Mouse (Mus musculus) liver, postnatal 0 days (tissue): ENCODE measurements at regions not wholly inside any gene's neighbourhood (a gene's known extent, or its start where the extent isn't known, plus 50 kb on each side); places are given as distances from the start of the nearest gene placed in this dataset.

Experiments used
- ATAC-seq: fragments of 200-750 bp; cut with Nextera tagmentation; 2 replicates; pipeline ENCODE4 v1.8.0; 2017; ENCODE audit warnings: mild to moderate bottlenecking, moderate library complexity
- DNase-seq: peaks from one replicate; pipeline ENCODE4 v3.0.0-alpha.2; 2016
- H3K27ac ChIP-seq: fragments of 300-500 bp; sonication (generic); 2 replicates; pipeline ENCODE4 v1.5.1; 2014; ENCODE audit warnings: antibody characterized with exemption, moderate library complexity, mild to moderate bottlenecking, low read depth
- H3K27me3 ChIP-seq: fragments of 300-500 bp; sonication (generic); 2 replicates; pipeline ENCODE4 v1.6.1; 2014; ENCODE audit warnings: low read length, control low read depth, mixed read lengths; ENCODE audit not compliant: insufficient read depth
- H3K36me3 ChIP-seq: fragments of 300-500 bp; sonication (generic); replicated peaks from 2 replicates; pipeline ENCODE4 v1.6.1; 2014; ENCODE audit warnings: mild to moderate bottlenecking, control low read depth, low read length, moderate library complexity, mixed read lengths; ENCODE audit not compliant: insufficient read depth
- H3K4me1 ChIP-seq: fragments of 300-500 bp; sonication (generic); 2 replicates; pipeline ENCODE4 v1.6.1; 2014; ENCODE audit warnings: antibody characterized with exemption, mild to moderate bottlenecking, control low read depth; ENCODE audit not compliant: insufficient read depth
- H3K4me2 ChIP-seq: fragments of 300-500 bp; sonication (generic); 2 replicates; pipeline ENCODE4 v1.6.1; 2014; ENCODE audit warnings: low read depth, mild to moderate bottlenecking, low read length, moderate library complexity, mixed read lengths
- H3K4me3 ChIP-seq: fragments of 300-500 bp; sonication (generic); 2 replicates; pipeline ENCODE4 v1.5.1; 2014; ENCODE audit warnings: low read depth, low read length
- H3K9ac ChIP-seq: fragments of 300-500 bp; sonication (generic); replicated peaks from 2 replicates; pipeline ENCODE4 v1.6.1; 2014; ENCODE audit warnings: mild to moderate bottlenecking, moderate library complexity
- H3K9me3 ChIP-seq: fragments of 300-500 bp; sonication (generic); 2 replicates; pipeline ENCODE4 v1.6.1; 2016; ENCODE audit warnings: mild to moderate bottlenecking, control low read depth, low read length, mixed read lengths
- CTCF ChIP-seq: sonication (generic); IDR thresholded peaks from 2 replicates; pipeline ENCODE4 v1.5.1; 2016; ENCODE audit warnings: antibody characterized with exemption, low read depth
- EP300 ChIP-seq: IDR thresholded peaks from 2 replicates; pipeline ENCODE4 v1.6.1; 2016; ENCODE audit warnings: antibody characterized with exemption, low read depth, mild to moderate bottlenecking
- WGBS: fragments of 180-500 bp; shearing (Covaris S2); extraction: QIAGEN DNeasy Blood & Tissue Kit; methylation state at CpG from one replicate; pipeline ENCODE4 v1.1.7; 2014; ENCODE audit not compliant: insufficient replicate concordance; 5-methylcytosine and 5-hydroxymethylcytosine counted together

DNA sequence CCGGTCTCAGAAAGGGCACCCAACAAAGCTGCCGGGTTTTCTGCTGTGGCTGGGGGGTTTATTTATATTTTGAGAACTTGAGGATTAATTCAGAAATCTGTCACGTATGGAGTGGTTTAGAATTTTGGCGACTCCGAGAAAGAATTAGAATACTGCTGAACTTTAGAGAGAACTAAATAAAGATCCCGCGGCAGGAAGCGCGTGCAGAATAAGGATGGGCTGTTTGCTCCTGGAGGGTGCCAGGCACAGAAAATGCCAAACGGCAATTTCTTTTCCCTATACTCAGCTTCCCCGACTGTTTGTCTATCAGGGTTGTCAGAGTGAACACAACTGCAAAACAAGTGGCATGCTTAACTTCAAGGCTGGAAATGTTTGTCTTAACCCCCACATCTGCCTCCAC, 163.7 kb downstream of the Stk31 start:
- TF ChIP-seq CTCF (no peak), EP300 (no peak)
- H3K9ac ChIP-seq, result no peak overlapping the region
- 77% methylated on average over 11 of the region's 11 CpGs for WGBS
- no peak overlapping the region for H3K27ac ChIP-seq
- H3K4me3 ChIP-seq, result no peak overlapping the region
- ATAC-seq (no peak), DNase-seq (no peak)
- no peaks in the 10 kb centered on the region for H3K36me3 ChIP-seq
- no peaks in the 10 kb centered on the region for H3K27me3 ChIP-seq
- no peaks in the 10 kb centered on the region for H3K9me3 ChIP-seq
- no peaks in the 10 kb centered on the region for H3K4me1 ChIP-seq
- H3K4me2 ChIP-seq, result no peak overlapping the region

DNA sequence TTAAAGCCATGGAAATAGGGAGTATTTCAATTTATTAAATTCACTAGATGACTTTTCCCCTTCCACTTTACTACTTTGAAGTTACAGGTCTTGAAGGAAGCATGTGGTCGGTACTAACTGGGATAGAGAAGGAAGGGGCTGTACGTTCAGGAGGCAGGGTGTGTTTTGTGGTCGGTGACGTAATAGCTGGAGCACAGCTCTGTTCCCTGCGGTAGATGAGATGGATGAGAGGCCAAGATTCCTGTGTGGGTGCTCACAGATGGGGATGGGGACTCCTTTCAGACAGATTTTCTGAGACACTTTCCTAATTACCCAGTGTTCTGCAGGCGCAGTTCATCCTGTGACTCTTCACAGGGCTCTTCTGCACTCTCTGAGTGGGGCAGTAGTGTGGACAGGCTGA, 182.9 kb downstream of the Stk31 start:
- DNase-seq, result no peak
- Histone ChIP-seq H3K4me1 (no peaks in the 10 kb centered on the region), H3K4me3 (no peak overlapping the region), H3K4me2 (no peak overlapping the region), H3K27me3 (no peaks in the 10 kb centered on the region), H3K9ac (no peak overlapping the region), H3K27ac (no peak overlapping the region), H3K36me3 (no peaks in the 10 kb centered on the region), H3K9me3 (no peaks in the 10 kb centered on the region)
- TF ChIP-seq CTCF, result no peak
- no peak for TF ChIP-seq EP300
- WGBS, result 37% methylated on average over 6 of the region's 6 CpGs
- no peak for ATAC-seq

DNA sequence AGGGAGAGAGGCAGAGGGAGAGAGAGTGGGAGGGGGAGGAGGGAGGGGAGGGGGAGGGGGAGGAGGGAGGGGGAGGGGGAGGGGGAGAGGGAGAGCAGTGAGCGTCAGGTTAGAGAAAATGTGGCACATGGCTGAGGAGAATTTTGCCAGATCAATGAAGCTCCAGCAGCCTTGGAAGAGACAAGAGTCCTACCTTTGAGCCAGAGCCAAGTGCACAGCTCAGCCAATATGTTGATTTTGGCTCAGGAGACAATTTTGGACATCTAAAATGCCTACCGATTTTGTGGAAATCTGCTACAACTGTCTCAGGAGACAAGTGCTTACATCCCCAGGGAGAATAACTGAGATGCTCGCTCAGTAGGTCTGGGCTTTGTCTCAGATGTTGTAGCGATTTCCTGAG, 184.3 kb downstream of the Stk31 start:
- ATAC-seq (no peak), DNase-seq (no peak)
- no peak for TF ChIP-seq CTCF
- no peak for TF ChIP-seq EP300
- Histone ChIP-seq H3K27ac (no peak overlapping the region), H3K27me3 (no peaks in the 10 kb centered on the region), H3K4me2 (no peak overlapping the region), H3K9me3 (no peaks in the 10 kb centered on the region), H3K36me3 (no peaks in the 10 kb centered on the region), H3K4me3 (no peak overlapping the region), H3K4me1 (no peaks in the 10 kb centered on the region), H3K9ac (no peak overlapping the region)
- 51% methylated on average over 4 of the region's 4 CpGs for WGBS

DNA sequence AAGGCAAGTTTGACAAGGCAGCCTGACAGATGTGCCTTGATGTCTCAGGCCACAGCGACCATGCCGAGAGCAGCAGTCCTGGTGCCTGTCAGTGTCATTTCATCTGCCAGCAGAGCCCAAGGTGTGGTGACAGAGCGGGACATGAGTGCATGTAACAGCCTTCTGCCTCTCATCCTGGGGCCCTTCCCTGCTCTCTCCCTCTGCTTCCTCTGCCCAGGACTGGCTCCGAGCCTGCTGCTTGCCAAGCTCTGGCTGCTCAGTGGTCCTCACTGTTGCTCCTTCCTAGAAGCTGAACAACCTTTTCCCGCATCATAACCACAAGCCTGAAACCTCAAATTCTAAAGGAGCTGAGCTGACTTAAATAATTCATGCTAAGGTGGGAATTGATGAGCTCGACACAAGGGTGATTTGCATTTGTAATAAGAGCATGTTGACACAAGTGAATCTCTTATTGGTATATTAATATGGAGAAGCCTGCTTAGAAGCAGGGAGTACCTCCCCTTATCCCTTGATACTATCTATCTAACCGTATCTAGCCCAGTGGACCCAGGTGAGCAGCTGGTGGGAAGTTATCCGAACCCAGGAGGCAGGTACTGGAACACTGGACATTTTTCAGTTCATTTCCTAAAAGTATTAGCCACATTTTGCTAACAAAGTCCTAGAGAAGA, 186.8 kb downstream of the Stk31 start:
- H3K9me3 ChIP-seq, result no peaks in the 10 kb centered on the region
- no peak overlapping the region for H3K4me2 ChIP-seq
- DNase-seq (no peak), ATAC-seq (no peak)
- no peaks in the 10 kb centered on the region for H3K4me1 ChIP-seq
- TF ChIP-seq CTCF (no peak), EP300 (no peak)
- no peak overlapping the region for H3K9ac ChIP-seq
- H3K4me3 ChIP-seq, result no peak overlapping the region
- H3K27ac ChIP-seq, result no peak overlapping the region
- 60% methylated on average over 8 of the region's 8 CpGs for WGBS
- no peaks in the 10 kb centered on the region for H3K27me3 ChIP-seq
- no peaks in the 10 kb centered on the region for H3K36me3 ChIP-seq

DNA sequence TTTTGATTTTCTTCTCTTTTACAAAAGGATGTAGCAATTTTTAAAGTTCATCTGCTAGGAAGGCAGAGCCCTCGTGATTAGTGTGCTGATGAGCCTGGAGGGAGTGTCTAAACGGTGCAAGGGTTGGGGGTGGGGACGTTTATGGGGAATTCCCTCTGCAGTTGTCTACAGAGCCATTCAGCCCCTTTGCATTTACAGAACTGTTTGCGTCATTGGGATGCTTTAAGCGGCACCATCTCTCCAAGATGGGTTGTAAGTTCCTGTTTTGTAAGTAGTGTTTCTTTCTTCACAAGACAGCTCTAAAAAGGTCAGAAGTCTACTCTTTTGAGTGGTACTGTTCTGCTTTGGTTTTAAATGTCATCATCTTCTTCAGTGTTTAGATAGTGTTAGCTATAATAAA, 191.1 kb downstream of the Stk31 start:
- no peaks in the 10 kb centered on the region for H3K9me3 ChIP-seq
- DNase-seq, result no peak
- H3K4me2 ChIP-seq, result no peak overlapping the region
- no peak overlapping the region for H3K27ac ChIP-seq
- no peaks in the 10 kb centered on the region for H3K36me3 ChIP-seq
- H3K4me1 ChIP-seq, result no peaks in the 10 kb centered on the region
- no peak for ATAC-seq
- H3K9ac ChIP-seq, result no peak overlapping the region
- TF ChIP-seq EP300, result no peak
- whole genome bisulfite sequencing, result 32% methylated on average over 5 of the region's 5 CpGs
- H3K27me3 ChIP-seq, result no peaks in the 10 kb centered on the region
- H3K4me3 ChIP-seq, result no peak overlapping the region

DNA sequence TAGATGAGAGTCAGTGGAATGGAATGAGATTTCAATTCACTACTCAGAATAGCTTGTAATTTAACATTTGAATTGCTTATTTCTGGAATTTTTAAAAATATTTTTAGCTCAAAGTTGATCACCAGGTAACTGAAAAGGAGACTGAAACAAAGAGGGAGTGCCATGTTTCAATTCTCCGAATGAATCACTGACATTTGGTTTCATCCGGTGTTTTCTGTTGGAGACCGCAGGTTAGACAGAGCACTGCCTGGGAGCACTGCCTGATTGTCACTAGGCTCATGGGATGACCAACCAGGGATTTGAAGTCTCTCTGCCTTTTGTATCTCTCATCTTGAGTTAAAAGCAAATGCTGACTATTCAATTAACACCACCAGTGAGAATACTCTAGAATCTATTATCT, 193.3 kb downstream of the Stk31 start:
- no peak overlapping the region for H3K9ac ChIP-seq
- DNase-seq, result no peak
- no peak for ATAC-seq
- H3K9me3 ChIP-seq, result no peaks in the 10 kb centered on the region
- no peak overlapping the region for H3K4me3 ChIP-seq
- TF ChIP-seq EP300, result no peak
- TF ChIP-seq CTCF, result no peak
- 83% methylated on average over 3 of the region's 3 CpGs for WGBS
- no peaks in the 10 kb centered on the region for H3K36me3 ChIP-seq
- no peak overlapping the region for H3K27ac ChIP-seq
- H3K4me2 ChIP-seq, result no peak overlapping the region
- no peaks in the 10 kb centered on the region for H3K4me1 ChIP-seq
- H3K27me3 ChIP-seq, result no peaks in the 10 kb centered on the region
